In the genomic region with DNA sequence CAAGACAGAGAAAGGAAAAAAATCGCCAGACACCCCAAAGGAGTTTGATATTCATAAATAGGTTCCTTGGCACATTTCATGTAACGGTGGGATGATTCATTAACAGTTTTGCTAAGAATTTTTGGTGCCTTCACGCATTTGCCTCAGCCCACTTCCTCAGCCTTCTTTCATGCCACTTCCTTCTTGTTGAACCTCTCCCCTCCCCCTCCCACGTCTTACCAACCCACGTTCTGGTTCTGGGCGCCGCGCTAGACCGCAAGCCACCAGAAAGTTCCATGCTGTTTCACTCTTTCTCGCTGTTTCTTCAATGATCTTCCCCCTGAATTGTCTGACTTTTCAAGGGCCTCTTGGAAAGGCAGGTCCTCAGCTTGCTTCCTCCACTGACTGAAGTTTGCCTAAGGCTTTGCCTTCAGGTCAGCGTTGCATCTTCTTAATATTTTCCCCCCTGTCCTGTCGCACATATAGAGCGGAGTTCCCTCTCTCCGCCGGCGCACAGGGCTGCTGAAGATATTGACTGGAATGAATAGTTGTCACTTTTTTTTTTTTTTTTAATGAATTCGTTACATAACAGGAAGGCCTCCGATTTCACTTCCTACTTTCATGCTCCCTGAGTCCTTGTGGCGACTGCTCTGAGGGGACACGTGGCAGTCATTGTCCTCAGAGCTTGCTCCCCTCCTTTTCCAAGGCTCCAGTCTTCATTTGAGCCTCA, we compare ENCODE assay signal across 9 mouse cellular contexts. TPM values are rescaled to one million over a fixed set of nuclear protein-coding genes. Genes with fewer than 3 reads are reported as not detected.
DNase-seq lines count a peak whose midpoint lies in the region; ATAC-seq lines count a peak whose summit lies in the region.
"Had no signal": no experiment of that assay in that cellular context is flagged by ENCODE, and none has a peak within 500 bp of the region (broad histone marks: within the 10 kb centered on the region; RNA-seq: fewer than 3 reads in every experiment).

No protein-coding gene starts in this region.

- intact Hi-C loops in left cerebral cortex, postnatal 25 days (cut with DNase I) = no loop called here
- intact Hi-C loops in left cerebral cortex, postnatal 4 days (cut with DNase I) = no loop called here

- DNase-seq in left cerebral cortex, postnatal 25 days (ENCODE audit: low spot score in 2 of 2) = peak; percentile 28 to 71
- DNase-seq in left cerebral cortex, postnatal 4 days = no peak
- peak; percentile 43 to 54 for DNase-seq in lung, postnatal 4 days
- peak; percentile 90 for DNase-seq in thymus, postnatal 0 days (ENCODE audit: low spot score)
- DNase-seq in urinary bladder, postnatal 14 days (ENCODE audit: low spot score) = no peak
- DNase-seq in retina, embryonic 14.5 days (ENCODE audit: low spot score) = no peak
- no peak for DNase-seq in gastrocnemius, postnatal 25 days

- ATAC-seq in erythroid progenitor cell, adult 5-6 weeks (replicated peaks; ENCODE audit: low FRiP score, poor library complexity, severe bottlenecking) = peak; percentile 52

RNA-seq across cellular contexts. Expression of a gene that starts 48.5 kb away (rescaled TPM):
- 1 to 10 TPM; 7.3 to 7.9 TPM for total RNA-seq in left cerebral cortex, postnatal 25 days (2021)
- total RNA-seq in left cerebral cortex, postnatal 4 days (2021) = 10 to 100 TPM; 10.4 to 11.9 TPM
- 176 and 202 TPM in 2 replicates for total RNA-seq in erythroid progenitor cell, adult 5-6 weeks (2015; ENCODE audit: low replicate concordance)
- 63.5 and 70.4 TPM in 2 replicates for total RNA-seq in erythroid progenitor cell, adult 5-6 weeks (2017; ENCODE audit: low replicate concordance)
- polyA plus RNA-seq in thymus, postnatal 0 days (2015; fragmentation: Nextera tagmentation; extraction: Ambion mirVana) = 177 and 212 TPM in 2 replicates
- total RNA-seq in gastrocnemius, postnatal 25 days (2021) = 1 to 10 TPM; 3.1 to 3.3 TPM

RNA-seq across cellular contexts. Expression of a gene that starts 48.7 kb away (rescaled TPM):
- not detected for total RNA-seq in left cerebral cortex, postnatal 25 days (2021)
- total RNA-seq in left cerebral cortex, postnatal 4 days (2021) = not detected
- not detected in 2 replicates for total RNA-seq in erythroid progenitor cell, adult 5-6 weeks (2015; ENCODE audit: low replicate concordance)
- not detected in 2 replicates for total RNA-seq in erythroid progenitor cell, adult 5-6 weeks (2017; ENCODE audit: low replicate concordance)
- polyA plus RNA-seq in thymus, postnatal 0 days (2015; fragmentation: Nextera tagmentation; extraction: Ambion mirVana) = 0.06 and 0.09 TPM in 2 replicates
- not detected for total RNA-seq in gastrocnemius, postnatal 25 days (2021)
- polyA plus RNA-seq: limb, embryonic 13.5 days had no signal

Comparison
In these comparisons a context has a peak if more than half of its experiments do, and no peak if none do; other contexts are left out.
1. DNase-seq: peak in left cerebral cortex, postnatal 25 days (2 of 2), lung, postnatal 4 days (2 of 2) and thymus, postnatal 0 days (single experiment); none in left cerebral cortex, postnatal 4 days (single experiment), urinary bladder, postnatal 14 days (single experiment), retina, embryonic 14.5 days (single experiment) and gastrocnemius, postnatal 25 days (single experiment).
2. RNA of a gene that starts 48.5 kb away (total RNA-seq): 63.5 to 202 TPM in erythroid progenitor cell, adult 5-6 weeks; 10.4 to 11.9 TPM in left cerebral cortex, postnatal 4 days, 7.3 to 7.9 TPM in left cerebral cortex, postnatal 25 days and 3.1 to 3.3 TPM in gastrocnemius, postnatal 25 days; every median in the first group is over 4 times any median in the second.